Mouse (Mus musculus): Measurements from ENCODE around the gene Ifit3b. TPM values are rescaled to one million over a fixed set of nuclear protein-coding genes. Genes with fewer than 3 reads are reported as not detected.
"Not testable (repeated sequence)": the region's sequence is repeated elsewhere in the genome, so short reads cannot be mapped to it uniquely, and the experiment has no call there.

Gene Ifit3b
- polyA plus RNA-seq, 1 experiment from 2014 or later = not detected

DNA sequence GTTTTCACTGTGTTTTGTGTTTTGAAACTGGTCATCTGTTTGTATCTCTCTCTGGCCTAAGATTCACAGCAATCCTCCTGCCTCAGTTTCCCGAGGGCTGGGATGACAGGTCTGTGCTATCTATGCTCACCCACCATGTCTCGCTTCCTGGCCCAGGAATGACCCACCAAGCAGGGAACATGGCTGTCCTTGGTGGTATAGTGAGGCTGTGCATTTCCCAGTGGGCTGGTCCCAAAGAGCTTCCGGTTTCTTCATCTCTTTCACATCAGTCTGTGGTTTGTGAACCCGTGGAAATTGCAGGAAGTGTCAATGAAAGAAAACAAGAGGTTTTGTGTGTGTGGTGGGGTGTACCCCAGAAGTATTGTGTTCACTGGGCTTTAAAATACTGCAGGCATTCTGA lies 16.9 kb downstream of the Ifit3b start:
- Histone ChIP-seq H3K36me3 (replicated peaks) (no peaks in the 10 kb centered on the region), H3K9me3 (no peaks in the 10 kb centered on the region), H3K27ac (replicated peaks) (no peak overlapping the region), H3K4me1 (no peaks in the 10 kb centered on the region), H3K27me3 (replicated peaks; ENCODE audit: low read depth, poor library complexity, severe bottlenecking) (no peaks in the 10 kb centered on the region), H3K4me3 (no peak overlapping the region)
- no peak for DNase-seq (ENCODE audit: low spot score)
- 81% methylated on average over 4 of the region's 4 CpGs for WGBS

- Histone ChIP-seq H3K4me1 (no peaks in the 10 kb centered on the region), H3K4me3 (no peak overlapping the region), H3K27ac (replicated peaks) (no peak overlapping the region), H3K27me3 (replicated peaks; ENCODE audit: low read depth, poor library complexity, severe bottlenecking) (no peaks in the 10 kb centered on the region), H3K9me3 (no peaks in the 10 kb centered on the region), H3K36me3 (replicated peaks) (no peaks in the 10 kb centered on the region)
- whole genome bisulfite sequencing = 78% methylated on average over 2 of the region's 2 CpGs
- no peak for DNase-seq (ENCODE audit: low spot score)
Measured at GRCm38 (mm10) chr19:34627496-34627895, 19.7 kb downstream of the Ifit3b start.

GRCm38 (mm10) chr19:34631487-34631886 lies 23.7 kb downstream of the Ifit3b start:
- Histone ChIP-seq H3K9me3 (no peaks in the 10 kb centered on the region), H3K4me3 (no peak overlapping the region), H3K27ac (replicated peaks) (no peak overlapping the region), H3K36me3 (replicated peaks) (no peaks in the 10 kb centered on the region), H3K27me3 (replicated peaks; ENCODE audit: low read depth, poor library complexity, severe bottlenecking) (no peaks in the 10 kb centered on the region), H3K4me1 (no peaks in the 10 kb centered on the region)
- DNase-seq (ENCODE audit: low spot score) = no peak

DNA sequence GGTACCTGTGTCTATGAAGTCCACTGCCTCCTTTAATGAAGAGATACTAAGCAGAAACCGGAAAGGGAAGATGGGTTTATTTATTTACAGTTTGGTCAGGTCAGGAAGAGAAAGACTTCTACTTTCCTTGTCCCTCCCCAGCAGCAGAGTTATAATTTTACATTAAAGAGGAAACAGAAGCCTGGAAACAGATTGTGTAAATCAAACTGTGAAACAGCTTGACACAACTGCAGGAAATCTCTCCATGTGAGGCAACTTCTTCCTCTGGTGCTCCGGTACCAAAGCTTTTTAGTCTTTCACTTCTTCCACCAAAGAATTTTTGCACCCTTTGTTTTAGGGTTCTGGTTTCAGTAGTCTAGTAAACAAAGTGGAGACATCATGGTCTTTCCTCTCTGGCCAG lies 25.7 kb downstream of the Ifit3b start:
- no peak for DNase-seq (ENCODE audit: low spot score)
- H3K4me1 ChIP-seq = no peaks in the 10 kb centered on the region
- no peaks in the 10 kb centered on the region for H3K36me3 ChIP-seq (replicated peaks)
- no peaks in the 10 kb centered on the region for H3K9me3 ChIP-seq
- H3K4me3 ChIP-seq = no peak overlapping the region
- no peaks in the 10 kb centered on the region for H3K27me3 ChIP-seq (replicated peaks; ENCODE audit: low read depth, poor library complexity, severe bottlenecking)
- WGBS = 84% methylated on average over 2 of the region's 2 CpGs
- no peak overlapping the region for H3K27ac ChIP-seq (replicated peaks)

- H3K4me3 ChIP-seq = no peak overlapping the region
- H3K36me3 ChIP-seq (replicated peaks) = no peaks in the 10 kb centered on the region
- no peaks in the 10 kb centered on the region for H3K9me3 ChIP-seq
- H3K27ac ChIP-seq (replicated peaks) = no peak overlapping the region
- peaks cover 6% of the 10 kb centered on the region; the same call in 1 of the 2 replicates for H3K4me1 ChIP-seq
- 18% methylated on average over 3 of the region's 3 CpGs for WGBS
- peak; percentile 57 for DNase-seq (ENCODE audit: low spot score)
- H3K27me3 ChIP-seq (replicated peaks; ENCODE audit: low read depth, poor library complexity, severe bottlenecking) = no peaks in the 10 kb centered on the region
Measured at GRCm38 (mm10) chr19:34636933-34637557, 29.3 kb downstream of the Ifit3b start.

GRCm38 (mm10) chr19:34640623-34641022 lies 32.9 kb downstream of the Ifit3b start, which contains the start of the genes Ifit1bl2 and Ifit1:
TSS of gene Ifit1bl2 (minus strand) at chr19:34640743.
TSS of gene Ifit1 (plus strand) at chr19:34640871.
- 60% methylated on average over 4 of the region's 4 CpGs for WGBS

DNA sequence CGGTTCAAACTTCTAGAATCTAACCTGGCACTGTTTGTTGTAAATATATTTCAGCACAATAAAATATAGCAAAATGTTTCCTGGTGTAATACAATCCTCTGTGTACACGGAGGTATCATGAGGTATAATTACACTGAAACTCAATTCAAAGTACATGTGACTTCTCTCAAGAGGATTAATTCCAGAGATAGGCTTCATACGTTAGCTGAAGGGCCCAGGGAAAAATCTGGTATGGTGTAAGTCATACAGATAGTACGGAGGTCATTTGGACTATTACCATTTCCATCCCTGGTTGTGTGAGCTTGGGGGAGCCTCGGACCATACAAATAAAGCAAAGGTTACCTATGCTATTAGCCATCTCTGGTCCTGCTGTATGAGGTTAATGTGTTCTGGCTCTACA lies 34.8 kb downstream of the Ifit3b start:
- no peaks in the 10 kb centered on the region for H3K27me3 ChIP-seq (replicated peaks; ENCODE audit: low read depth, poor library complexity, severe bottlenecking)
- no peak overlapping the region for H3K4me3 ChIP-seq
- H3K9me3 ChIP-seq = no peaks in the 10 kb centered on the region
- H3K36me3 ChIP-seq (replicated peaks) = no peaks in the 10 kb centered on the region
- no peak overlapping the region for H3K27ac ChIP-seq (replicated peaks)
- peaks cover 6% of the 10 kb centered on the region; the same call in 1 of the 2 replicates for H3K4me1 ChIP-seq
- DNase-seq (ENCODE audit: low spot score) = no peak
- WGBS = 79% methylated on average over 5 of the region's 5 CpGs

More at GRCm38 (mm10) chr19:34640623-34641022, 32.9 kb downstream of the Ifit3b start, which contains the start of the genes Ifit1bl2 and Ifit1:
- no peak within 1 kb of the TSS for H3K27ac ChIP-seq (replicated peaks)
- H3K9me3 ChIP-seq = no peaks in the 10 kb centered on the region
- peaks cover 6% of the 10 kb centered on the region; the same call in 1 of the 2 replicates for H3K4me1 ChIP-seq
- no peaks in the 10 kb centered on the region for H3K27me3 ChIP-seq (replicated peaks; ENCODE audit: low read depth, poor library complexity, severe bottlenecking)
- no peak for DNase-seq (ENCODE audit: low spot score)
- H3K4me3 ChIP-seq = no peak within 1 kb of the TSS
- H3K36me3 ChIP-seq (replicated peaks) = no peaks in the 10 kb centered on the region

GRCm38 (mm10) chr19:34647630-34648029 lies 39.9 kb downstream of the Ifit3b start:
- not testable (repeated sequence) for H3K27me3 ChIP-seq (replicated peaks; ENCODE audit: low read depth, poor library complexity, severe bottlenecking); H3K4me1 ChIP-seq; H3K36me3 ChIP-seq (replicated peaks); H3K9me3 ChIP-seq; H3K4me3 ChIP-seq; DNase-seq (ENCODE audit: low spot score); H3K27ac ChIP-seq (replicated peaks)
- WGBS = 92% methylated on average over 8 of the region's 8 CpGs

GRCm38 (mm10) chr19:34650276-34650675 lies 42.5 kb downstream of the Ifit3b start:
- Histone ChIP-seq H3K4me3 (no peak overlapping the region), H3K9me3 (no peaks in the 10 kb centered on the region), H3K27me3 (replicated peaks; ENCODE audit: low read depth, poor library complexity, severe bottlenecking) (no peaks in the 10 kb centered on the region), H3K4me1 (no peaks in the 10 kb centered on the region), H3K27ac (replicated peaks) (no peak overlapping the region), H3K36me3 (replicated peaks) (no peaks in the 10 kb centered on the region)
- WGBS = 92% methylated on average over 3 of the region's 3 CpGs
- DNase-seq (ENCODE audit: low spot score) = no peak

- no peak for DNase-seq (ENCODE audit: low spot score)
- 92% methylated on average over 6 of the region's 6 CpGs for WGBS
- H3K36me3 ChIP-seq (replicated peaks) = no peaks in the 10 kb centered on the region
- H3K27ac ChIP-seq (replicated peaks) = no peak overlapping the region
- H3K9me3 ChIP-seq = no peaks in the 10 kb centered on the region
- H3K27me3 ChIP-seq (replicated peaks; ENCODE audit: low read depth, poor library complexity, severe bottlenecking) = no peaks in the 10 kb centered on the region
- no peaks in the 10 kb centered on the region for H3K4me1 ChIP-seq
- H3K4me3 ChIP-seq = no peak overlapping the region
Measured at GRCm38 (mm10) chr19:34650997-34651396, 43.2 kb downstream of the Ifit3b start.

DNA sequence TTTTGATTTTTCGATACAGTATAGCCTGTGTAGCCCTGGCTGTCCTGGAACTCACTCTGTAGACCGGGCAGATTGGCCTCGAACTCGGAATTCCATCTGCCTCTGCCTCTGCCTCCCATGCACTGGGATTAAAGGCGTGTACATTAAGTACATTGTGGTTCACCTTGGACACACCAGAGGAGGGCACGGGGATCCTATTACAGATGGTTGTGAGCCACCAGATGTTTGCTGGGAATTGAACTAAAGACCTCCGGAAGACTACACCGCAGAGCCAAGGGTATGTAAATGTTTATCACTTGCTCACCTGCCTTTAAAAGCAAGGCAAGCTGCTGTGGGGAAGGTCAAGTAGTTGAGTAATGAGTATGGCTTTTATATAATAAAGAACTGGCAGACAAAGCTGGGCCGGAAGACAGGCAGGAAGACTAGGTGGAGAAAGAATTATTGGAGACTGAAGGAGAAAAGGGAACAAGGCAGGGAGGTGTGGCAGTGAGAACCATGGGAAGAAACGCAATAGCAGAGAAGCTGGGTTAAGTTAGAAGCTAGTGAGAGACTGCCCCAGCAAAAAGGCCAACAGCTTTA lies 47.5 kb downstream of the Ifit3b start:
- H3K36me3 ChIP-seq (replicated peaks) = no peaks in the 10 kb centered on the region
- H3K27me3 ChIP-seq (replicated peaks; ENCODE audit: low read depth, poor library complexity, severe bottlenecking) = no peaks in the 10 kb centered on the region
- H3K4me3 ChIP-seq = no peak overlapping the region
- no peak overlapping the region for H3K27ac ChIP-seq (replicated peaks)
- 84% methylated on average over 10 of the region's 10 CpGs for WGBS
- no peaks in the 10 kb centered on the region for H3K4me1 ChIP-seq
- no peak for DNase-seq (ENCODE audit: low spot score)
- no peaks in the 10 kb centered on the region for H3K9me3 ChIP-seq

- Histone ChIP-seq H3K36me3 (replicated peaks) (no peaks in the 10 kb centered on the region), H3K27me3 (replicated peaks; ENCODE audit: low read depth, poor library complexity, severe bottlenecking) (no peaks in the 10 kb centered on the region), H3K4me1 (no peaks in the 10 kb centered on the region), H3K4me3 (no peak overlapping the region), H3K9me3 (no peaks in the 10 kb centered on the region), H3K27ac (replicated peaks) (no peak overlapping the region)
- 21% methylated on average over 2 of the region's 2 CpGs for WGBS
- DNase-seq (ENCODE audit: low spot score) = no peak
Measured at GRCm38 (mm10) chr19:34656511-34657298, 48.9 kb downstream of the Ifit3b start.

Data from embryonic facial prominence, embryonic 10.5 days (tissue).